Mouse (Mus musculus) urinary bladder, adult 18-20 months (tissue): ENCODE results near the gene Pak7.

ENCODE experiments used
- DNase-seq, 2 experiments: peaks; one replicate each; pipeline ENCODE4 v3.0.0; 2022; ENCODE audit warnings: low spot score in 2 of 2, mixed read lengths in 2 of 2

Gene Pak7

DNA sequence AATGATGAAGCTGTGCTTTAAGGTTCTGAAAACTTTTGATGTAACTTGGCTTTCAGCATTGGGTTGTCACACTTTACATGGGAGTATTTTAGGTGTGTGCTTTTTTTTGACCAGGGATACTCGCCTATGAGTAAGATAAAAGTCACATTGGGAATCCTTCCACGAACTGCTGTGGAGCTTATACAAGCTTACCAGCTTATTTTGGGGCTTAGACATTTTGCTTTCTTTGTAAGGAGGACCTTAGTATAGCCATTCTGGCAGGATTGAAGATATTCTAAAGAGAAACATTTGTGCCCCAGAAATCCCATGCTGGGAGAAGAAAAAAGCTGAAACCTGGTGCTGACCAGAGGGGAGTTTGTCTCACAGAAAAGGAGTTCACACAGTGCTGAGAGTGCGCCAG, 212.7 kb downstream of the Pak7 start:
- no peak for DNase-seq

DNA sequence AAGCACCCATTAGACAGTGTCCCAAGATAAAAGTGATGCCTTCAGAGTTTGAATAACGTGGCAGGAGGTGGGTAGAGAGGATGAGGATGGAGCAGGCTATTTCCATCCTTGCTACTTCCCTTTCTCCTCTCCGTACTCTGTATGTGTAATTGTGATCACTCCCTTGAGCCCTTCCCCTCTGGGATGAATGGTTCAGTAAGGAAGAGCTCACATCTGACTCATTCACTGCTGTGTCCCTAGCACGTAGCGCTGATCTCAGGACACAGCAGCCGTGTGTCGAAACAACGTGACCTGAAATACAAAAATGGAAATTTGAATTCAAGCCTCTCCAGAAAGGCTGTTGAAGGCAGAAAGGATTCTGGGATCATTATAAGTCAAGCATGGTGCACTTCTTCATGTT, 237.0 kb downstream of the Pak7 start:
- DNase-seq, result no peak

DNA sequence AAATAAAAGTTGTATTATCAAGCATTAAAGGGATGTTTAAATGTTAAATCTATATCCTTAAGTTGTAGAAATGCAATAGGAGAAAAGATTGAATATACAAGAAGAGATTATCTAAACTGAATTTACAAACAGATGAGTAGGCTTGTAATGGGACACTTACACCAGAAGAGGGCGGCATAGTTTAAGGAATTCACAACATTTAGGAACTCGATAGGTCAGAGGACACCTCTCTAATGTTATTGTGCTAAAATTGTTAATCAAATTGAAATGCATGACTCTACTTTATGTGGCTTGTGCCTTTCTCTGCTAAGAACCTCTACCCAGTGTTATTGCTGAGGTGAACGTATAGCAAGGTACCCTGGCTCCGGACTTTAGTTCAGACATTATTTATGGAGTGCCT, 238.2 kb downstream of the Pak7 start:
- DNase-seq, result no peak

DNA sequence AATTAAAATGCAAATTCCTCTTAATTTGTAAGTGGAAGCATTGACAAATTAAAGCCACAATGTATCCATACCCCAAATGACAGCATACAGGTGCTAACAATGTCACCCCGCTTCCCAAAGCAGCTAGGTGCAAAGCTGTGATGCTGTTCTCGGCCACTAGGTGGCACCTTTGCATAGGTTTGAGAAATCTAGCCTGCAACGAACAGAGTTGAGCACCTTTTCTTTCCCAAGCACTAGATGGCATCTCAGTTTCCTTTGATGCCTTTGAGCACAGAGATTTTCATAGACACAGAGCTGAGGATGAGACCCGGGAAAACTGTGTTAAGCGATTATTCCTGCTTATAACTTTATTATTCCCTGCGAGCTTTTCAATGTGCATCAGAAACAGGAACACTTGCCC, 238.8 kb downstream of the Pak7 start:
- peak; percentile 54 for DNase-seq

DNA sequence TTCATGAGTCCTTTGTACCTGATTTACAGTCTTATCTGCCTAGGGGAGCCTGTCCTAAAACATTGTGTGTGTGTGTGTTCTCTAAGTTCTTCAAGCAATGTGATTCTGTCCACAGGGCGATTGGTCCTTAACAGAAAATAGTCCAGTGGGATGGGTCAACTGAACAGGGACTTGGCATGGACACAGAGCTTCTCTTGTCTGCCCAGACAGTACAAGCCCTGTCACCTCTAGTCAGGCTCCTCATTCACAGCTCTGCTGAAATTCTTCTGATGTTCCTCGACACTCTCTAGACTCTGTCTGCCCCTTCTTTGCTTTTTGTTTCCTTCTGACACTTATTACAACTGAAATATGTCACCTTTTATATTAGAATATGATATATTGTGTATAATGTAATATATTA, 247.0 kb downstream of the Pak7 start:
- no peak for DNase-seq

DNA sequence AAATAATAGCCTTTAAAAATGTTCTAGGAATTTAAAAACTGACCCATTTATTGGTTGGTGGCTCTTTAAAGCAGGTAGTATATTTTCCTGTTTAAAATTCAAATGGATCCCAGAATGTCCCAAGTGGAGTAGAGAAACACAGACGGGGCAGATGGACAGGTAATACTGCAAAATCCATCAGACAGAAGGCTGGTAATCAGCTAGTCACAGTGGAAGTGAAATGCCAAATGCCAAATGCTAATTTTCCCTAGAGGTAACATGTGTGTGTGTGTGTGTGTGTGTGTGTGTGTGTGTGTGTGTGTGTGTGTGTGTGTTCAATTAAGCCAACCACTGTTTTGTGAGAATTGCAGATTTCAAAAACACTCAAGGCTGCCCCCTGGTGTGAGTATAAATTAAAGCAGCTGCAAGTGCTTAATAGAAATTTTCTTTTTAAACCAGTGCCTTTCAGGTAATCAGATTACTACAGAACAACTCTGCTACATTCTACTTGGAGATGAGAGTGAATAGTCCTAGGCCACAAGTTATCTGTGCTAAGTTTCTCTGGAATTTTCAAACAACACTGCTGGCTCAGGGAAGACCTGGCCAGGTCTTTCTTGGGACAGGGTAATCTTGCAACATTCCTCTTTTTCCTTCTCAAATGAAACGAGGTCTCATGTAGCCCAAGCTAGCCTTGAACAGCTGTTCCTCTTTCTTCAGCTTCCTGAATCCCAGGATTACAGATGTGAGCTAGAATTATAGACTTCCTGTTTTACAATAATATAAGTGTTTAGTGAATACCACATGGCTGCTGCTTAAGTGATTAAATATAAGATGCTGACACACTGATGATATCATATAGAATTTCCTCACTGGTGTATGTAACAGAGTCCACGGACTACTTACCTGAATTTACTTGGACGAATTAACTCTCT, 248.4 kb downstream of the Pak7 start:
- no peak for DNase-seq

DNA sequence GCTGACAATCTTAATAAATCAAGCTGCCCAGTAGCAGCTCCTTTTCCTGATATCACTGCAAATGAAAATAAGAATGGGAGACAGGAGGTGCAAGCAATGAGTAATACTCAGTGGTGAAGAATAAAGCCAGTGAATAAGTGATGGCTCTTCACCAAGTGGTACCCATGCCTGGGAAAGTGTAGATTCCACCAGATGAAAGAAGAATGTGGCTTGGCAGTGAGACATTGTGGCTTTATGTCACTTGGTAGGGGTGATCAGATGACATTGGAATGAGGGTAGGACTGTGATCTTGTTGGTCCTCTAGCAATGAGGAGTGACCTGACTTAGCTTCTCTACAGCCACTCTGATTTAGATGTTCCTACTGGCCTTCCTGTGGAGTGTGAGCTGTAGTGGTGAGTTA, 249.3 kb downstream of the Pak7 start:
- DNase-seq, result no peak

DNA sequence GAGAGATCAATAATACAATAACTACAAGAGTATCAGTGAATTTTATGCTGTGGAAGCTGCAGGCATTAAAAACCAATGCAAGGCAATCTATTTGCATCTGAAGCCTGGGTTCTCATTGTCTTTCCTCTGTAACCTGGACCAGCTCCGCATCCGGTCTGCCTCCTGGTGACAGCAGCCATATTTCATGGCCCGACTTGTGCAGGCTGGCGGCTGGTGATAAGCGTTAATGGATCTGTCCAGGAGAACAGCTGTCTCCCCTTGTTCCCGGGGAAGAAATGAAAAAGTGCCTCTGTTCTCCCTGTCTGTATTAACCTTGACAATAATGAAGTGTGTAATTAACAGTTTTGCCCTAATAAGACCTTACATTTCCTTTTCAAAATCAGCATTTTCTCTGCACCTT, 265.9 kb downstream of the Pak7 start:
- no peak for DNase-seq

DNA sequence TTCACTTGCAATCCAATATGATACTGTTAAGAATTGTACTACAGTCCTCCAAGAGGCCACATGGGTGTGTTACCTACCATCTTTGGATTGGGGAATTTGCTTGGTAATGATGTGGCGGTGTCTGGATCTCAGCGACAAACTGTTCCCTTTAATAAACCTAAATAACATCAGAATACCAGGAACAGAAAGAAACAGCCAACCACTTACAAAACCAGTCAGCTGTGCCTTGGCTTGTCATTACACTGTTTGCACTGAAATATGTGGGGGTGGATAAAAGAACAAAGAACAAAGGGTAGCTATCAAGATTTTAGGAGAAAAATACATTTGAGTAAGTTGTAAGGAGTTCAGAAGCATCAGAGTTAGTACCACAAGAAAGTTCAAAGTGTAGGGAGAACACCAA, 269.8 kb downstream of the Pak7 start:
- no peak for DNase-seq

DNA sequence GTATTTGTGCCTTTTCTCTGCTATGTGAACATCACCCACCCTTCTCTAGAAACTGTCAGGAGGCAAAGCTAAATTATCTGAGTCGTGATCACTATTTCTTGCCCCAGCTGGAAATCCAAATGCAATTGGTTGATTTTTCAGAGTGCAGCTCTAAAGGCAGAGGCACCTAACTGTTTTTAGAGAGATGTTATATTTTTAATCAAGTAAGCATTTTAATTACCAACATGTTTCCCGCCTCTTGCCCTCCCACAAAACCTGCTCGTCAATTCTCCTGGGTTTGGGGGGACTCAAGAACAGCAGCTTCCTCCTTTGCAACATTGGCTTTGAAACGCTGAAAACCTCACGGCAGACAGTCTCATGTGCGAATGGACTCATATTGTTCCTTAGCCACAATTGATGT, 274.4 kb downstream of the Pak7 start:
- DNase-seq, result no peak

DNA sequence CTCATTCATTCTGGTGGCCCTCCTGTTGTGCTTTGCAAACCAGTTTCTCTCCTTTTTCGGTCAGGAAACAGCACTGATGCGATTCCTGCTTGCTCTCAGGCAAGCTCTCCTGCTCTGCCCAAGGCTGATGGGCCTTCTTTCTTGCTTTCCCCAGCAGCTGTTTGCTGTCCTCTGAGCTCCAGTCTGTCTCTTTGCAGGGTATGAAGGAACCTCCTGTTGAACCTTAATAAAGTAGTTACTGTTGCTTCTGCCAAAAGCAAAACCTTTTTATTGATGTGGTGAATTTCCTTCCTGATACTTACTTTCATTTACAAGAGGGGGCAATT, 278.8 kb downstream of the Pak7 start:
- DNase-seq, result no peak

DNA sequence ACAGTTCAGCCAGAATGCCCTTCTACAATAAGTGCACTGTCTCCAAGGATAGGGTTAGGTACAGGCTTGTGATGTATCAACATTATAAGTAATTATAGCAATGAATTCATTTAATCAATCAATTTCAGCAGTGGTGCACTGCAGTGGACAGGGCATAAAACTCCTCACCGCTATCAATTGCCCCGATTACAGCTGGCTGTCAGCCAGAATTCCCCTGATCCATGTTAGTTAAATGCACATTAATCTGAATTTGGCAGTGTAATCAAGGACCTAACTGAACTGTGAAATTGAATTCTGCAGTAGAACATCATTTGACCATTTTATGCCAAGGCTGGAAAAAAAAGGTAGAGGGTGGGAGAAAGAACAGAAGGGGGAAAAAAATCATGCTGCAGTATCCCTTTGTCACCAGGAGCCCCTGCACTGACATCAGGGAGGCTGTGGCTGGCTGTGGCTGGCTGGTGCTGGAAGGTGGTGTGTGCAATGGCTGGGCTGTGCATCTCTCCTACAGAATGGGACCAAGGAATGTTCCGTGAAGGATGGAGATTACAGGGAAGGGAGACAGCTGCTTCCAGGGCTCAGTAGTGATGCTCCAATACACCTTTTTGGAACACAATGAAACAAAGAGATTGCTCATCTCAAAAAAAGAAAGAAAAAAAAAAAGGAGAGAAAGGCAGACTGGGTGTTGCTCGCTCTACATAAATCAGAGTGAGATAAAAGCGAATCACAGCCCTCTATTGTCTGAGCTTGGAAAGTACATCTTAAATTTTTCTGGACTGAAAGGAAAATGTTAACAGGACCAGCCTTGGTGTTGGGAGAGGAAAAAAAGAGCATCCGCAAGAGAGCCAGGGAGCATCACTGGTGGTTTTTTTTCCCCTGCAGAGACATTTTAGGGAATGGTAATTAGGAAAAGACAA, 279.4 kb downstream of the Pak7 start:
- DNase-seq, result no peak

DNA sequence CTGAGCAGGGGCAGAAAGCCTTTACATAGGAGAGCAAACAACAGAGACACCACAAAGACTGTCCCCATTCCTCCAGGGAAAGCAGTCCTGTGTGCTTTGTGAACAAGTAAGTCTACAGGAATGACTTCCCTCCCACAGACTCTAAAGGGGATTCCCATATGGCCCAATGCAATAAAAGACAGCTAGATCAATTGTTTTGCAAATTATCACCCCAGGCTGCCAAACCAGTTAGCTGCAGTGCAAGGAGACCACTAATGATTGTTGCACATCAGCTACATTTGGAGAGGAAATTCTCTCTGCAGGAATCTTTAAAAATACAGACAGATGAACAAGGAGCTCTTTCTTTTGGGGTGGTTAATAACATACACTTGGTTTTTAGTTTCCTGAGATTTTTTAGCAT, 280.2 kb downstream of the Pak7 start:
- no peak for DNase-seq

DNA sequence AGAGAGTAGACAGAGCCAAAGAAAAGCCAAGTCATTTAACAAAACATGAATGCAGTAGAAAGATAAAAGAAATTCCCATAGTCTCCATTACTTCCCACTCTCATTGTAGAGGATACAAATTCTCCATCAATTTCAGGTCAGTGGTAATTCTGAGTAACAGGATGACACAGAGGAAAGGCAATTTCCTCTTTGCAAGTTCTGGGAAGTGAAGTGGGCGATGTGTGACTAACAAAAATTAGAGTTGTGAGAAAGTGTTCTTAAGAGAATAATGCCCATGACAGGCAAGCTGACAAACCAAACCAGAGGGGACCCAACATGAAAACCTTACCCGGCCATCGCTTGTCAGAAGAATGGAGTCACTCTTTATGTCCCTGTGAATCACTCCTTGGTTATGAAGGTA, 290.6 kb downstream of the Pak7 start:
- DNase-seq, result no peak

DNA sequence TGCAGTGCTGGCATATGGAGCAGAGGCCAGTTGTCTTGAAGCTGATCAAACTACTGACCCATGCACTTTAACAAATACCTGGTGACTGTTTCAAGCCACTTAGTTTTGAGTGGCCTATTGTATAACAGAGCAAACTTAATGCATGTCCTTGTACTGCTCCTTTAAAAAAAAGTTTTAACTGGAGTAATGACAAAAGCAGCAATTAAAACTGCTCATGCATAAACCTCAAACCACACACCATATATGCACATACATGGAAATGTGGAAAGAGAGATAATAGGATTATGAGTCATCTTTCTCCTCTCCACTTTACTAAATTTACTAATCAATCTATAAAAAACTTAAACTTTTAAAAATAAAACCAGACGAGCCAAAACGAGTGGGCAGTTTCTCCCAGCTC, 291.8 kb downstream of the Pak7 start:
- no peak for DNase-seq

DNA sequence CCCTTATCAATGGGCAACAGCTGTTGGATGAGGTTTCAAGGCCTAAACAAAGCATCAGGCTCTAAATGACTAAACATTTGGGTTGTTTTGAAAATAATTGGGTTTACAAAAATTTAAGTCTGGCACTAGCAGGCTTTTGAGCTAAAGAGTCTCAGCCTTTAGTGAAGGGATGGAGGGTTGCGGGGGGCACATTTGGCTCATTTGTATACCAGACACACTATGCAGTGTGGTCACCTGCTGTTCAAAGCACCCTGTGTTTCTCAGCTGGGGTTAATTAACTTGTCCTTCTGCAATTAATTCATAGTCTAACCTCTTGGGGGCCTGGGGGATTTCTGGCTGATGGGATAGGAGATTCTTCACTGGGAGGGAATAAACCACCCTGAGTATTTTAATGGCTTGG, 323.4 kb downstream of the Pak7 start:
- no peak for DNase-seq

DNA sequence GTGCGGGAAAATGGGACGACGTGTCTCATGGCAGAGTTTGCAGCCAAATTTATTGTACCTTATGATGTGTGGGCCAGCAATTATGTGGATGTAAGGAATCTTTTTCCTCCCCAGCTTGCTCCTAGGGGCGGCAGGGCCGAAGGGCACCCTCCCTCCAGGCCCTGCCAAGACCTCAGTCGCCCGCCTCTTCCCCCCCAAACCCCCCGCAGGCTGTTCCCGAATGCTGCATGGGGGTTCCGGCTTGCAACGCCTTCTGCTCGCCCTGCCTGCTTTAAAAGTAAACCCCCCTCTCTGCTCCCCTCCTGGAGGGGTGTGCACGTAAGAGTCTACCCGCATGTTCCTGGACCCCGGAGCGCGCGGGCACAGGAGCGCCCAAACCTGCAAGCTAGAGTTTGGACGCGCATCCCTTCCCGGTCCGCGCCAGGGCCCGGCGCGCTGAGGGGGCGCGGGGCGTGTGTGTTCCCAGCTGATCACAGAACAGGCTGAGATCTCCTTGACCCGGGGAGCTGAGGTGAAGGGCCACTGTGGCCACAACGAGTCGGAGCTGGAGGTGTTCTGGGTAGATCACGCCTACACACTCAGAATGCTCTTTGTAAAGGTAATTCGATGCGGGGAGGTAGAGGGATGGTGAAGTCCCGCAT, 328.6 kb downstream of the Pak7 start:
- DNase-seq, result no peak

DNA sequence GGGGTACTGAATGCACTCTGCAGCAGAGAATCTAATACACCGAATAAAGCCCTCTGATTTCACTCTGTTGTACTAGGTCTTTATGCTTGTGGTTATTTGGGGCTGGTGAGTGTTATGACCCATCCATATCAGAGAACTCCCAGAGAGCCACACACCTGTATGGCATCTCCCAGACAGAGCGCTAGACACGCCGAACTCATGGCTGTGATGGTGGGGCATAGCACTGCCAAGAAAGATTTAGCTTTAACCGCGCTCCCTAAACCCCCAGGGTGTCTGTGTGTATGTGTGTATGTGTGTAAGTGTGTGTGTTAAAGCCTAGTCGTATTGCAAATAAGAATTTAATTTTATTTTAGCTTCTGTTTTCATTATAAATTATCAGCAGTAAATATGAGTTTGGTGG, 329.4 kb downstream of the Pak7 start:
- DNase-seq, result no peak

DNA sequence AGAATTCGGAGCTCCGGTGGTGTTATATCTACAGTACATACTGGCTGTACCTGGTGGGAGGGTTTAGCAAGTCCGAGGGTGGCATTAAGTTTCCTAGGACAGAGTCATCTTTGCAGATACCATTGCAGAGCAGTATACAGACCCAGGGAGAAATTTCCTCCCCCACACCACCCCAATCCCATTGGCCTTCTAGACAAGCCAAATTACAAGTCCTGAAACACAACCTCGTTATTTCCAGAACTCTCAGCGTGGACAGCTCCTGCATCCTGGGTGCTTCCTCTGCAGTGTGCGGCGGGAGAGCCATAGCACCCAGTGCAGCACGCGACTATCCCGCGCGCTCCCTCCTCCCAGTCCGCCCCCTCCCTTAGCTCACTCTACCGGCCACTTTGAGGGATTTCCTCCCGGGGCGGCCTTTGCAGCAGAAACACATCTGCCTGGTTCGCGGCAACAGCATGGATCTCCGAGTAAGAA, 329.9 kb downstream of the Pak7 start:
- no peak for DNase-seq

DNA sequence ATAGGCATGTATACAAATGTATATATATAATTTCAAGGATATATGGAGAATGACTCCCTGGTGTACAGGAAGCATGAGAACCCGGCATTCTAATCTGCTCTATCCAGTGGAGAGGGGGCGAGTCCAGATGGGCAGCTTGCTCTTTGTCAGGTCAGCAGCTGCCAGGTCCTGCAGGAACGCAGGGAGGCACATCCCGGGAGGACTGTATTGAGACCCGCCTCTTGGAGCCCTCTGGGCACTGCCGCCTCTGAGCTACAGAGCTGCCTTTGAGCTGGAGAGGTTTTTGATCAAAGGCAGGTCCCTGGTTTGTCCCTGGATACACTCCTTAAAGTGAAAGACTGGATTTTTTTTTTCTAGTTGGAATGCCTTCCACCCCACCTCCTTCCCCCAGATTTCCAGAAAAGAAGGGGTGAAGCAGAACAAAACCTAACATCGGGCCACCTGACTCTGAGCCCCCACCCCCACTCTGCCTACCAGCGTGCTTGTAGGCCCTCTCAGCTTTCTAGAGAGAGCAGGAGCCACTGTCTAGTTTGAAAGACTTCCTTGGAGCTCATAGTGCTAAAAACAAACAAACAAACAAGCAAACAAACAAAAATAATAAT, 336.0 kb downstream of the Pak7 start, which contains the start of gene Lamp5:
TSS of gene Lamp5 (plus strand) at position 552 of the 602 bp plus-strand sequence.
- DNase-seq, result no peak

DNA sequence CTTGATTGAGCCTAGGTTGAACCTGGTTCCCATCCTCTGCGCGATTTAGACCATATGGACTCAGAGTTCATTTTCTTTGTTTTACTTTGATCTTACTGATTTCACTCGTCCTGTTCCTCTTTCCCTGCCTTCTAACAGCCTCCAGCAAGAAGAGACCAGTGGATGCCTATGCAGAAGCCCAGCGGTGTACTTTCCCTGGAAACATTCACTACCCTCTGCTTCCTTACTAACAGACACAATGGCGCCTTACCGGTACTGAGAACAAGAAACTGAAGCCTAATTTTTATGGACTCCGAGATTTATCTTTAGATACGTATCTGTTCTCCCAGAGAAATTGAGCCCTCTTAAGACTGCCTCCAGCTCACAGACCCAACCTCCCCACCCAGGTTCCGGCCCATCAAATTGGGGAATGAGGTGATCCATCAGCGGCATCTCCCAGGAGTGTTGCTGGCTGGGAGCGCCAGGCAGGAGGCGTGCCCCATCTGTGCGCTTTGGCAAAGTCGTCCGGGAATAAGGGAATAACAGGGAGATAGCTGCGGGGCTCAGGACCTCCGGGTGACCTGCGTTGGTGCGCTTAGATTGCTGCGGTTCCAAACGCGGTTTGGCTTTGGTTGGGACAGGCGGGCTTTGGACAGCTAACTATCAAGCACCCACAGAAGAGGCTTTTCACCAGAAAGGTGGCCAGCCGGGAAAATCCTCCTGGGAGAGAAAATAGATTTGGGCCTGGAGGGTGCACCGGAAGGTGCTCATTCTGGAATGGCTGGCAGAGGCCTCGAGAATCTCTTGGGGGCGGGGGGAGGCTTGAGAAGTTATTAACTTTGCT, 336.8 kb downstream of the Pak7 start:
- no peak for DNase-seq
